Mouse (Mus musculus): ENCODE data around the gene Gm11032.

DNA sequence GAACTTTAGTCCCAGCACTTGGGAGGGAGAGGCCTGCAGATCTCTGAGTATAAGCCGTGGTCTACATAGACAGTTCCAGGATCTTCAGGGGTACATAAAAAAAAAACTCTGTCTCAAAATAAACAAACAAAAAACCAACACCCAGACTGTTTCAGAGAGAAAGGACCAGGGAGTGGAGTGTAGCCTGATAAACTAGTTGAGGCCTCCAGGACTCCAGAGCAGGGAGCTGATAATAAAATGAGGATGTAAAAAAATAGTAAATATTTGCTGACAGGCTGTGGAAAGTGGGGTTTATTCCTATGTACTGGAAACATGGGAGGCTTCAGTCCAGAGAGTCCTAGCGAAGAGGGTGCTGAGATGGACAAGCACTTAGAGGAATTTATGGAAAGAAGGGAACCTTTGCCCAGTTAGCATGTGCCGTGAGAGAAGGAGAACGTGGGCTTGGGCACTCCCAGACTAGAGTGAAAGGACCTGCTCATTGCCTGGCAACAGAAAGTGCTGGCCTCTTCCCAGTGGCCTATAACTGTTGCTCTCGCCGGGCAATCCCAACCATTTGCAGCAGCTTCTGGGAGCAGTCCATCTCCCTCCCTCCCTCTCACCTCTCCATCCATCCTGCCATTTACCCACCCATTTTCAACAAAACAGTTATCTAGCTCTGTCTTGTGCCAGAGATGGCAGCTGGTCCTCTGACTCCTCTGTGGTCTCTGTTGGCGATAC, 40.6 kb downstream of the Gm11032 start:
- TF ChIP-seq POLR2A (IDR thresholded peaks at IDR 0.05; ENCODE audit: borderline replicate concordance, control insufficient read depth, low read depth, low read length) (no peak), CTCF (IDR thresholded peaks at IDR 0.05; ENCODE audit: control insufficient read depth, insufficient read depth, low read length) (no peak)
